Comparison of ENCODE assay signal across 19 mouse cellular contexts in the genomic region with DNA sequence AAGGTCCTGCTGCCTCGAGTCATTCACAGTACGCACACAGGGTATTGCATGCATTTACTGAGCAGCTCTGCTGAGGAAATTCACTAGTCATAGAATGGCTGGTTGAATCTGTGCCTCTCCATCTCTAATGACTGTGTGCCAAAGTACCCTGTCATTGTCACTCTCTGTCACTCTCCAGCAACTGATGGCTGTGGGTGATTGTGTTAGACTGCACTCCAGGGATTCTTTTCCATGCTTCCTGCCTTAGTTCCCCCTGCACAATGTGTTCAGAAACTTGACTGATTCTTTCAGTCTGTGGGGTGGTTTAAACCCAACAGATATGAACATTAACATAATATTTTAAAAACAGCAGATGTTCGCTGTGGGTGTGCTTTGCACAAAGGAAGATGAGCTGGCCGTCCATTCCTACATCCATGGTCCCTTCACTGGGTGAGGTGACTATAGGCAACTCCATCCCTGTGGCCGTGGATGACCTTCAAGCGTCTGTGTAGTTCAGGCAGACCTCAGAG. TPM values are rescaled to one million over a fixed set of nuclear protein-coding genes. Genes with fewer than 3 reads are reported as not detected.
A peak's percentile ranks its signal among the peaks of the same experiment; 100 is the strongest.
DNase-seq lines count a peak whose midpoint lies in the region.
"Had no signal": no experiment of that assay in that cellular context is flagged by ENCODE, and none has a peak within 500 bp of the region (broad histone marks: within the 10 kb centered on the region; RNA-seq: fewer than 3 reads in every experiment).

No protein-coding gene starts in this region.

- peak; percentile 82 for DNase-seq in heart, adult 11 months
- DNase-seq in heart, postnatal 14 days, result no peak
- peak; percentile 22 to 31 for DNase-seq in layer of hippocampus, adult 8-10 months (ENCODE audit: low spot score in 2 of 2)
- no peak for DNase-seq in layer of hippocampus, adult 9-10 months (ENCODE audit: low spot score)
- peak; percentile 45 for DNase-seq in brain, adult 2 months (ENCODE audit: low read depth, low spot score)
- DNase-seq in layer of hippocampus, postnatal 14 days (ENCODE audit: low spot score in 2 of 2), result peak; percentile 17 to 65
- DNase-seq: adrenal gland, postnatal 25 days; B cell, adult 2 months; cerebellum, adult 2 months; cerebellum, postnatal 14 days; gastrocnemius, postnatal 14 days; heart, postnatal 36 days; kidney, adult 18-20 months; kidney, postnatal 25 days; lung, embryonic 14.5 days; lung, postnatal 14 days; midbrain, embryonic 14.5 days; right cerebral cortex, adult 18-20 months; thymus, postnatal 4 days had no signal

- intact Hi-C loops in heart, postnatal 14 days (cut with DNase I), result no loop called here

RNA-seq across cellular contexts. Expression of a gene that starts 29.5 kb away (rescaled TPM):
- total RNA-seq in heart, postnatal 14 days (2021), result 1 to 10 TPM; 2.6 to 2.8 TPM
- 10 to 100 TPM; 27.9 to 32.3 (median 30.0) TPM for total RNA-seq in layer of hippocampus, adult 8-10 months (2022)
- total RNA-seq in layer of hippocampus, postnatal 14 days (2021), result 10 to 100 TPM; 76.3 to 78.7 TPM

Comparison
In these comparisons a context has a peak if more than half of its experiments do, and no peak if none do; other contexts are left out.
1. DNase-seq: peak in heart, adult 11 months (single experiment), layer of hippocampus, adult 8-10 months (2 of 2), brain, adult 2 months (single experiment) and layer of hippocampus, postnatal 14 days (2 of 2); none in heart, postnatal 14 days (0 of 2) and layer of hippocampus, adult 9-10 months (single experiment).
2. RNA of a gene that starts 29.5 kb away (total RNA-seq): 76.3 to 78.7 TPM in layer of hippocampus, postnatal 14 days and 27.9 to 32.3 TPM in layer of hippocampus, adult 8-10 months; 2.6 to 2.8 TPM in heart, postnatal 14 days; every median in the first group is over 4 times any median in the second.